Mouse (Mus musculus) kidney, embryonic 14.5 days (tissue): ENCODE measurements at regions not wholly inside any gene's neighbourhood (a gene's known extent, or its start where the extent isn't known, plus 50 kb on each side); places are given as distances from the start of the nearest gene placed in this dataset.

Source experiments
- ATAC-seq: fragments of 200-750 bp; cut with Nextera tagmentation; 2 replicates; pipeline ENCODE4 v1.8.0; 2017; ENCODE audit warnings: moderate number of reproducible peaks, mild to moderate bottlenecking, moderate TSS enrichment, moderate library complexity; ENCODE audit not compliant: low FRiP score, low TSS enrichment
- H3K27ac ChIP-seq: fragments of 300-500 bp; sonication (generic); 2 replicates; pipeline ENCODE4 v1.5.1; 2014; ENCODE audit warnings: low read depth, mild to moderate bottlenecking, low read length, moderate library complexity, mixed read lengths
- H3K27me3 ChIP-seq: fragments of 300-500 bp; sonication (generic); 2 replicates; pipeline ENCODE4 v1.6.1; 2014; ENCODE audit warnings: mild to moderate bottlenecking, low read length; ENCODE audit not compliant: control insufficient read depth, insufficient read depth
- H3K36me3 ChIP-seq: fragments of 300-500 bp; sonication (generic); 2 replicates; pipeline ENCODE4 v1.6.1; 2014; ENCODE audit warnings: low read length, mixed read lengths; ENCODE audit not compliant: control insufficient read depth, insufficient read depth
- H3K4me1 ChIP-seq: fragments of 300-500 bp; sonication (generic); 2 replicates; pipeline ENCODE4 v1.6.1; 2014; ENCODE audit warnings: low read length, mixed read lengths; ENCODE audit not compliant: control insufficient read depth, insufficient read depth
- H3K4me2 ChIP-seq: fragments of 300-500 bp; sonication (generic); replicated peaks from 2 replicates; pipeline ENCODE4 v1.6.1; 2014; ENCODE audit warnings: low read depth, mild to moderate bottlenecking, low read length
- H3K4me3 ChIP-seq: fragments of 300-500 bp; sonication (generic); 2 replicates; pipeline ENCODE4 v1.5.1; 2014; ENCODE audit warnings: mild to moderate bottlenecking, low read length
- H3K9ac ChIP-seq: fragments of 300-500 bp; sonication (generic); 2 replicates; pipeline ENCODE4 v1.6.1; 2014; ENCODE audit warnings: low read depth, mild to moderate bottlenecking, low read length, moderate library complexity
- H3K9me3 ChIP-seq: fragments of 300-500 bp; sonication (generic); 2 replicates; pipeline ENCODE4 v1.6.1; 2016; ENCODE audit warnings: low read length; ENCODE audit not compliant: control insufficient read depth
- WGBS: fragments of 180-500 bp; shearing (Covaris S2); extraction: QIAGEN DNeasy Blood & Tissue Kit; methylation state at CpG from one replicate; pipeline ENCODE4 v1.1.7; 2014; 5-methylcytosine and 5-hydroxymethylcytosine counted together

DNA sequence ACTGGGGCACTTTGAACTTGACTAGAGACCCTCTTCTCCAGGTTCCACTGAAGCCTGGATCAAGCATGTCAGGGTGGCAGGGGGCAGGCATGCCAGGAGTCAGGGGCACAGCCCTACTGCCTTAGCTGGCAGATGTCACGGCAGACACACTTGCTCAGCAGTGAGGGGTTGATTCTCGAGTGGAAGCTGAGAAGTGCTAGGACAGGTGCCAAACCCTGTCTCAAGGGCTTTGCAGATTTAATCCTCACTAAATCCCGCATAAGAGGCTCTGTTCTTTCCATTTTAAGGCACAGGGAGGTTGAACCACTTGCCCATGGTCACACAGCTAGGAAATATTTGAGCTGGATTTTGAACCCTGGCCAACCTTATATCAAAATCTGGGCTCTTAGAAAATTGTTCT is 223.5 kb upstream of the Mvb12b start:
- no peak overlapping the region for H3K27ac ChIP-seq
- no peak overlapping the region for H3K4me3 ChIP-seq
- no peaks in the 10 kb centered on the region for H3K36me3 ChIP-seq
- H3K4me2 ChIP-seq: no peak overlapping the region
- H3K9me3 ChIP-seq: no peaks in the 10 kb centered on the region
- ATAC-seq: no peak
- H3K9ac ChIP-seq: no peak overlapping the region
- WGBS: 73% methylated on average over 3 of the region's 3 CpGs
- peaks cover 4% of the 10 kb centered on the region for H3K4me1 ChIP-seq
- H3K27me3 ChIP-seq: no peaks in the 10 kb centered on the region

DNA sequence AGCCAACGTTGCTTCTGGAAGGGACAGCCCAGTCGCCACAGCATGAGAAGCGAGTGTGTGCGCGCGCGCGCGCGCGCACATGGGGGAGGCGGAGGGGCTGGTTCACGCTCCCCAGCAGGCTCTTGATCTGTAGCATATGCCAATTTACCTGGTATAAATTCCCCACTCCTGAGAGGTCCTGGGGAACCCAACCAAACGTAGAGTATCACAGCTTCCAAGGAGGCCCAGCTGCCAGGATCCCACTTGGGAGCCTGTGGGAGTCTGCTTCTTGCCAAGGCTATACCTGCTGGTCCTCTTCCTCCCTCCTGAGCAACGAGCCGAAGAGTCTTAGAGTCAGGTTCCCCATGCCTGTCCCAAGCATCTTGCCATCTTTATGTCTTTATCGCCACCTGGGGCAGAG is 222.8 kb upstream of the Mvb12b start:
- no peak overlapping the region for H3K27ac ChIP-seq
- no peaks in the 10 kb centered on the region for H3K36me3 ChIP-seq
- no peak overlapping the region for H3K4me2 ChIP-seq
- H3K9ac ChIP-seq: no peak overlapping the region
- WGBS: 83% methylated on average over 17 of the region's 17 CpGs
- H3K27me3 ChIP-seq: no peaks in the 10 kb centered on the region
- H3K4me3 ChIP-seq: no peak overlapping the region
- peaks cover 11% of the 10 kb centered on the region for H3K4me1 ChIP-seq
- no peak for ATAC-seq
- H3K9me3 ChIP-seq: no peaks in the 10 kb centered on the region

- Histone ChIP-seq H3K27ac (no peak overlapping the region), H3K36me3 (no peaks in the 10 kb centered on the region), H3K4me3 (no peak overlapping the region), H3K4me2 (no peak overlapping the region), H3K9me3 (no peaks in the 10 kb centered on the region), H3K27me3 (no peaks in the 10 kb centered on the region), H3K4me1 (peaks cover 12% of the 10 kb centered on the region), H3K9ac (no peak overlapping the region)
- ATAC-seq: no peak
- WGBS: 63% methylated on average over 27 of the region's 27 CpGs
Measured at GRCm38 (mm10) chr2:34107566-34108303, 220.0 kb upstream of the Mvb12b start.

DNA sequence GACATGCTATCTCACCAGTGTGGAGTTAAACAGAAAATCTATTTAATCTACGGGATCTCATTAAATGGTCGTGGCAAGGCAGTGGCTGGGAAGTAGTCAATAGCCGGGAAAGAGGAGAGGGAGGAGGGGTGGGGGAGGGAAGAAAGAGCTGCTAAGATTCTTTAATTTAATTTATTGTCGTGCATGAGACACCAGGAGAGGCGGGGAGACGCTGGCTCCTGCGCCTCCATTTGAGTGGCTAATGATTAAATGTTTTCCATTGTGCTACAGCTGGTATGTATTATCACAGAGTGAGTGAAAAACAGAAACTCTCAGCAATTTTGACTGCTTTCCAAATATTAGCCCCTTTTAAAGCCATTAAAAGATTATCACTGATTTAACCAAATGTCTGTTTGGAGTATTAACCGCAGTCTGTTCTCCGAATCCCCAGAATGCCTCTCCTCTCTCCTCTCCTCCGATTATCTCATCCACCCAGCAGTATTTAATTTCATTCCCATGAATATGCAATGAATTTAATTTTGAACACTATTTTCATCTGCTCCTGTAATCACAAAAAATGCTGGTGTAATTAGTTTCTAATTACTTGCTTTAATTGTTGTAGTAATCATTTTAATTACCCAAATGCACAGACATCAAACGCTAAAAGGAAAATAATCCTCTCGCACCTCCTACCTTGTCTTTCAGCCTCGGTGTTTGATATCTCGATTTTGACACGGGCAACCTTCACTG is 219.3 kb upstream of the Mvb12b start:
- H3K36me3 ChIP-seq: no peaks in the 10 kb centered on the region
- peak overlapping the region; percentile 24 for H3K4me2 ChIP-seq
- ATAC-seq: 0 out of 2 replicates have a peak, but pooled peaks have one; percentile 43
- 21% methylated on average over 15 of the region's 15 CpGs for WGBS
- H3K27ac ChIP-seq: no peak overlapping the region
- H3K4me3 ChIP-seq: peak overlapping the region; percentile 6; the same call in 1 of the 2 replicates
- no peaks in the 10 kb centered on the region for H3K9me3 ChIP-seq
- peaks cover 15% of the 10 kb centered on the region for H3K4me1 ChIP-seq
- no peaks in the 10 kb centered on the region for H3K27me3 ChIP-seq
- H3K9ac ChIP-seq: no peak overlapping the region

- Histone ChIP-seq H3K9ac (no peak overlapping the region), H3K27me3 (no peaks in the 10 kb centered on the region)
- 12% methylated on average over 9 of the region's 9 CpGs for WGBS
Measured at GRCm38 (mm10) chr2:34106245-34106644, 218.5 kb upstream of the Mvb12b start.

GRCm38 (mm10) chr2:34105271-34106051 is 217.7 kb upstream of the Mvb12b start:
- Histone ChIP-seq H3K27me3 (no peaks in the 10 kb centered on the region), H3K4me2 (no peak overlapping the region), H3K36me3 (no peaks in the 10 kb centered on the region), H3K4me1 (peaks cover 15% of the 10 kb centered on the region), H3K9ac (no peak overlapping the region), H3K4me3 (no peak overlapping the region), H3K9me3 (no peaks in the 10 kb centered on the region), H3K27ac (no peak overlapping the region)
- ATAC-seq: peak; percentile 40; the same call in 1 of the 2 replicates
- 31% methylated on average over 13 of the region's 13 CpGs for WGBS

More at GRCm38 (mm10) chr2:34106245-34106644, 218.5 kb upstream of the Mvb12b start:
- H3K27ac ChIP-seq: no peak overlapping the region; the same call in 1 of the 2 replicates
- H3K4me2 ChIP-seq: peak overlapping the region; percentile 24
- no peaks in the 10 kb centered on the region for H3K9me3 ChIP-seq
- peaks cover 15% of the 10 kb centered on the region for H3K4me1 ChIP-seq
- ATAC-seq: no peak
- H3K4me3 ChIP-seq: no peak overlapping the region; the same call in 1 of the 2 replicates
- H3K36me3 ChIP-seq: no peaks in the 10 kb centered on the region

DNA sequence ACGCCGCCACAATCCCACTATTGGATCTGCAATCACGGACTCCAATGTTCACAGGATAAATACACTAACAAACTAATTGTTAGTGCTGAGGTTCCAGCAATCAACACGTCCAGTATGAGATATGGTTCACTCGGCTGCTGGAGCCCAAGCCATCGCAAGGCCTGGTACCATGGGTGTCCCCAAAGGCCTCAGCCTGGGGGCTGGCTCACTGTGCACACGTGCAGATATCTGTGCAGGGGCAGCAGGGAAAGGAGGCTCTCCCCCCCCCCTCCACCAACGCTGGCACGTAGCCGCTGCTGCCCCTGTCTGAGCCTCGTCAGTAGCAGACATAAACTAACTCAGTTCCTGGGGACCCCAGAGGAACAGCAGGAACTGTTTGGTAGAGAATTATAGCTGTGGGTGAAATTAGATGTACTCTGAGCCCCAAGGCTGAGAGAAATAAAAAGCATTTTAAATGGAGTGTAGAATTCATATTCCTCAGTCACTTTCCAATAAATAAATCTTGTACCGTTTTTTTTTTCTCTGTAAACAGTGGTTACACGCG is 210.3 kb upstream of the Mvb12b start:
- Histone ChIP-seq H3K9me3 (no peaks in the 10 kb centered on the region), H3K4me3 (no peak overlapping the region), H3K4me2 (no peak overlapping the region), H3K27me3 (no peaks in the 10 kb centered on the region), H3K9ac (no peak overlapping the region), H3K4me1 (0 out of 2 replicates have a peak, but pooled peaks cover 2% of the 10 kb centered on the region), H3K36me3 (no peaks in the 10 kb centered on the region), H3K27ac (no peak overlapping the region)
- no peak for ATAC-seq
- WGBS: 60% methylated on average over 11 of the region's 14 CpGs

DNA sequence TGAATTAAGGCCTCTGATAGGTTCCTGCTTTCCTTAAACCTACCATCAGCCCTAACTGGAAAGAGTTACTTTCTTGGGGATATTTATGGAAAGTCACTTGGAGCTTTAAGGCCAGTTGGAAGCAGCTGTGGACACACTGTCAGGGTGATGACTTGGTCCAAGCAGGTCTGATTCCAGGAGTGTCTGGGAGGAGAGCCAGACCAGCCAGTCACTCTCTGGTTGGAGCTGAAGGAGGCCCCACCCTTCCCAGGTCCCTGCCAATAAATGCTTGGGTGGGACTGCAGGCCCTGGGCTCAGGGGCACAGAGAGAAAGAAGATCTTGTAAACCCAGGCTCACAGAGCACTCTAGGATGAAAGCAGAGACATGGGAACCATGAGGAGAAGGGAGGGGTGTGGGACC is 208.8 kb upstream of the Mvb12b start:
- no peaks in the 10 kb centered on the region for H3K36me3 ChIP-seq
- no peak for ATAC-seq
- no peaks in the 10 kb centered on the region for H3K27me3 ChIP-seq
- H3K4me2 ChIP-seq: no peak overlapping the region
- no peak overlapping the region for H3K27ac ChIP-seq
- no peak overlapping the region for H3K4me3 ChIP-seq
- no peak overlapping the region for H3K9ac ChIP-seq
- H3K9me3 ChIP-seq: no peaks in the 10 kb centered on the region
- H3K4me1 ChIP-seq: no peaks in the 10 kb centered on the region
